Mouse (Mus musculus): ENCODE measurements at regions not wholly inside any gene's neighbourhood (a gene's known extent, or its start where the extent isn't known, plus 50 kb on each side); places are given as distances from the start of the nearest gene placed in this dataset. TPM values are rescaled to one million over a fixed set of nuclear protein-coding genes. Genes with fewer than 3 reads are reported as not detected.

- H3K9ac ChIP-seq, result no peak overlapping the region
- H3K4me2 ChIP-seq, result no peak overlapping the region
- no peak overlapping the region for H3K27ac ChIP-seq (replicated peaks)
- no peaks in the 10 kb centered on the region for H3K4me1 ChIP-seq (replicated peaks)
- no peaks in the 10 kb centered on the region for H3K27me3 ChIP-seq
- ATAC-seq (ENCODE audit: low FRiP score, low read depth), result no peak
- no peaks in the 10 kb centered on the region for H3K36me3 ChIP-seq
- no peaks in the 10 kb centered on the region for H3K9me3 ChIP-seq
- WGBS, result 74% methylated on average over 4 of the region's 4 CpGs
- no peak overlapping the region for H3K4me3 ChIP-seq
These were observed 538.6 kb downstream of the Ppargc1a start for GRCm38 (mm10) chr5:51028966-51029365.

DNA sequence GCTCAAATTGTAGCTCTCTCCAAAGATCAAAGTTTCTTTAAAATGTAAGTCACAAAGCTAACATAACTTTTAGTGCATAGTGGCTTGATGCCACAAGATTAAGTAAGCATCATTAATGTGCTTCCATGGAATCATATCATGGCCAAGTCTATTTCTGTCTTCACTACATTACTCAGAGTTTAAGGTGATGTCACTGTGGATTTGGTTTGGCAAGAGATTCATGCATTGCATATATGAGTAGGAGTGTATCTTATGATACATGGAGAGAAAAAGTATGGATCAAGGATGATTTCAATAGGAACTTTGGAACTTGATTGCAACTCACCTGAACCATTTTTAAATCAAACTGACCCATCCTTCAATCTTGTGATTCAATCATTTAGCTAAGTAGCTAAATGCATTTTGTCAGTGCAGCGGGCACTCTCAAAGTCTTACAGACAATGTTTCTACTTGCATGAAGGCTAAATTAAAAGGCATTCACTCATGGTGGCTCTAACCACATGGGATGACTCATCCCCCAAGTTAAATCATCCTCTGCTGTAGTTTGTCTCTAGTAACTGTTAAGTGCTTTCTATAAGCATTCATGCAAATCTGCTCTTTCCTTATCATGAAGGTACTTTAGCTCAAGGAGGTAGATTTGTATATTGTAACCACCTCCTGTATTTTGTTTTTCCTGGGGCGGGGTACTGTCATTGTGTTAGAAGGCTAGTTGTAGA is 576.5 kb downstream of the Ppargc1a start:
- Histone ChIP-seq H3K9me3 (no peaks in the 10 kb centered on the region), H3K9ac (no peak overlapping the region), H3K27ac (replicated peaks) (no peak overlapping the region), H3K4me1 (replicated peaks) (no peaks in the 10 kb centered on the region), H3K36me3 (no peaks in the 10 kb centered on the region), H3K4me3 (no peak overlapping the region), H3K4me2 (no peak overlapping the region), H3K27me3 (no peaks in the 10 kb centered on the region)
- 92% methylated on average over 2 of the region's 2 CpGs for WGBS
- ATAC-seq (ENCODE audit: low FRiP score, low read depth), result no peak

Small RNA genes lying in the stretch of these regions (microRNA-seq; reads per million reads assigned to microRNA genes)
- not detected for gene Gm44377

All from hindbrain, embryonic 15.5 days (tissue).